Mouse (Mus musculus): ENCODE results near the gene Evc2.

Evc2 gene

DNA sequence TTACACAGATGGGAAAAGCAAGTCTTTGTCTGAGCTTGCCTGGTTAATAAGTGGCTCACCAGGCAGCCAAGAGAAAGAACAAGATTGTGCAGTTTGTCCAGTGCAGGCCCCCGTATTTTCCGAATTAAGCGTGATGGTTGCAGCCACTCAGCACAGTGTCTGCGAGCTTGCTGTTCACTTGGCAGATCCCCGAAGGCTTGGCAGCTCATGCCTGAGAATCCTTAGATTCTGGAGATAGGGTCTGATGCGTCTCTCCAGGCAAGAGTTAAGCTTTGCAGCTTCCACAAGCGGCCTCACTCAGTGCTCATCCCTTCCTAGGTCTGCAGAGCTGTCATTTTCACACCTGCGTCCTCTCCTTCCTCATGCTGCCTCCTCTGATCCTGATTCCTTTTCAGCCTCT, 30.5 kb downstream of the Evc2 start:
- no peak for DNase-seq (ENCODE audit: low read depth)

DNA sequence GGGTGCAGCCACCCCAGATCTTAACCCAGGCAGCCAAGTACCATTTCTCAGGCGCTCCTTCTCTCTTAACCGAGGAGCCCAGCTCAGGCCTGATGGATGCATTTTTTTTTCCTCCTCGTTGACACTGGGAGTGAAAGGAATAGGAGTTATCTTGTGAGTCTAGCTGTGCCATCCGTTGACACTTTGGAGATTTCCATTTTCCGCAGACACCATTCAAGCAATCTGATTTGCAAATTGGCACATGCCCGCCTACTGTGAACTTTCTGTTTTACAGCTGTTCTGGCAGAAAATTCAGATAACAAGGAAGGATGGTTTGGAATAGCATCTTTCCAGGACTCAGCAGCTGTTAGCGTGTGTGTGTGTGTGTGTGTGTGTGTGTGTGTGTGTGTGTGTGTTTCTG, 39.1 kb downstream of the Evc2 start:
- DNase-seq (ENCODE audit: low read depth), result no peak

DNA sequence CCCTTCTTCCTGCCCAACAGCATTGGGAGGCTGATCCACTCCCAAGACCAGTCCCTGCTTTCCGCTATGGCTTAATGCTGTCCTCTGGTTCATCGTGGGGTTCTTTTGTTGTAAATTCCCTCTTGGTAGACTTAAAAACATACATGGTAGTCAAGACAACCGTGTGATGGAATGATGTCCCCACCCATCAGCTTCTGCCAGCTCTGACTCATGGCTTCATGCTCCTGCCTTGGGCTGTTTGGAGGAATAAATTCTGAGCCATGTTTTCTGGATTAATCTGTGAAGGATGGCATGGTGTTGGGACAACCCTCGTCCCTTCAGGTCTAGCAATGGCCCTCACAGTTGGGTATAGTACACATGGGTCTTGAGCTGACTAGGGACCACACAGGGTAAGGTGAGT, 42.3 kb downstream of the Evc2 start:
- no peak for DNase-seq (ENCODE audit: low read depth)

DNA sequence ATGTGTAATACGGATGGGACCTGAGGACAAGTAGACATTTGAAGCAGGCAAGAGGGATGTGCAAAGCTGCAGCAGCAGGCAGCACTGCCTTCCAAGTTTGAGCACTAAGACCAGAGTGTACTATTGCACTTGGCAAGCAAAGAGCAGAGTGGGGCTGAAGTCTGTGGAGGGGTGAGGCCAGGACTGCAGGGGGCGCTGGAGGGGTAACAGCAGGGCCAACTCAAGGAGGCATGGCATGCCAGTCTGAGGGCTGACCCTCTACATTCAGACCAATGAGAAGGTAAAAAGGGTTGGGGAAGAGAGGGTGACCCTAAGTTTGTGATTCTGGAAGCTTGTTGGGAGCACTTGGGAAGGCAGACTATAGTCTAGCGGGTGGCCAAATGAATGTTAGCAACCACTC, 45.3 kb downstream of the Evc2 start:
- DNase-seq (ENCODE audit: low read depth), result no peak

DNA sequence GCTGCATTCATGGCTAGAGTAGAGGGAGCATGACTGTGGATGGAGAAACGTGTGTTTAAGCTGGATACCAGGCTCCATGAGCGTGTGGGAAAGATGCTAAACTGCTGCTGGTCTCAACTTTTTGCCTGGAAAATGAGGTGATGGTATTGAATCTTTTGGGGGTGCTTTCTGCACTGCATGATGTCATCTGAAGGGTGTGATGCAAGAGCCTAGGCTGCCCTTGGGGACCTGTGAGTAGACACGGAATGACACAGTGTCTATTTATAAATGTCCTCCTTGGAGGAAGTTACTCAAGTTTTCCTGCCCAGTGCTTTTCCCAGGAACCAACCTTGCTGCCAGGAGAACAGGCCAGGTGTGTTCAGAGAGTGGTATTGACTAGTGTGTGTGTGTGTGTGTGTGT, 50.3 kb downstream of the Evc2 start:
- DNase-seq (ENCODE audit: low read depth), result no peak

DNA sequence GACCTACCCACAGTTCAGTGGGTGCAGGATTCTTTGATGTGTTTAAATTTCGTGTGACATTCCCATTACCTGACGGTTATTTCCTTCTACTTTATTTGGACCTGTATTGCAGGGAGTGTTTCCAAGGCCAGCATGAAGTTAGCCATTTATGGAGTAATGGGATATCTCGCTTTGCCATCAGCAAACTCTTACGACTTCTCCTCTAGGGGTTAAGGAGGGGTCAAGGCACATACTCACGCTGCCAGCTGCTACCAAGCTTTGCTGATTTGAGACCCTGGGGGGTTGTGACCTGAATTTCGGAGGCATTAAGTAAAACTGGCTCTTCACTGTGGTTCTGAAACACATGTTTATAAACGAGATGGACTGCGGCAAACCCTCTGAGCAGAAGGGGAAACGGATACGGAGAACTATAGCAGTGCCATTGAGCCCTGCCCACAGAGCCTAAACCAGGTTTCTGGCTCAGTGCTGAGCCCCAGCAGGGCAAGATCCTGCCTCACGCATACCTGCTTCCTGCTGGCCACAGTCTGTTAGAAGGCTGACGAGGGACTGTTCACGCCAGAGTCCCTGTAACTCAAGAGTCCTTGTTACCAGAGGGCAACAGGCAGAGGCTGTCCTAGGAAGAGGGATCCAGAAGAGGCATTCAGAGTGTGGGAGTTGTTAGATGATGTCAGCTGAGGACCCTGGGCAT, 51.7 kb downstream of the Evc2 start:
- DNase-seq (ENCODE audit: low read depth), result no peak

DNA sequence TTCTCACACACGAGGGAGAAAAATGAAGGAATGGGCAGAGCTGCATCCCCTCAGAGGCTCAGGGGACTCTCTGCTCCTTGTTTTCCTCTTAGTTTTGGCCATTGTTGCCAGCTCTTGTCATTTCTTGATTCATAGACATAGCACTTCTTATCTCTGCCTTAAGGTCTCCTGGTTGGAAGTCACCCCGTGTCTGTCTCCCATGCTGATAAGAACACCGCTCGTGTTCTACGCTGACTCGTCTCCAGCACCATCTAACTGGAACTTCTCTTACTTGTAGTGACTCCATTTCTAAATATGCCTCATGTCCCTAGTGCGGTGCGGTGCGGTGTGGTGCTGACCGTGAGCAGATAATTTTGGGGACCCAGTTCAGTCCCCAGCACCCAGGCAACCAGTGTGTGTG, 52.6 kb downstream of the Evc2 start:
- no peak for DNase-seq (ENCODE audit: low read depth)

DNA sequence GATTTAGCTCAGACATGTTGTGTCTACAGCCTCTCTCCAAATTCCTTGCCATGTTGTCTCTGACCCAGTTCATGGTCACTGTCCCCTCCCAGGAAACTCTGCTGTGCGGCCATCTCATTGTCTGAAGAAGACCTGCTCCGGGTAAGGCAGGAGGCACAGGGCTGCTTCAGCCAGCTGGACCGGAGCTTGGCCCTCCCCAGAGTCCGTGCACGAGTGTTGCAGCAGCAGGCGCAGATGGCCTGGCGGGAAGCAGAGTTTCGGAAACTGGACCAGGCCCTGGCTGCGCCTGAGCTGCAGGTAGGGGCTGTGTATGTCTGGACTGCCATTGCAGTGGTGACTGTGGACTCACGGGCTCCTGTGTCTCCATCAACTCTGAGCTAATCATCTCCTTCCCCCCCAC, 53.6 kb downstream of the Evc2 start:
- no peak for DNase-seq (ENCODE audit: low read depth)

DNA sequence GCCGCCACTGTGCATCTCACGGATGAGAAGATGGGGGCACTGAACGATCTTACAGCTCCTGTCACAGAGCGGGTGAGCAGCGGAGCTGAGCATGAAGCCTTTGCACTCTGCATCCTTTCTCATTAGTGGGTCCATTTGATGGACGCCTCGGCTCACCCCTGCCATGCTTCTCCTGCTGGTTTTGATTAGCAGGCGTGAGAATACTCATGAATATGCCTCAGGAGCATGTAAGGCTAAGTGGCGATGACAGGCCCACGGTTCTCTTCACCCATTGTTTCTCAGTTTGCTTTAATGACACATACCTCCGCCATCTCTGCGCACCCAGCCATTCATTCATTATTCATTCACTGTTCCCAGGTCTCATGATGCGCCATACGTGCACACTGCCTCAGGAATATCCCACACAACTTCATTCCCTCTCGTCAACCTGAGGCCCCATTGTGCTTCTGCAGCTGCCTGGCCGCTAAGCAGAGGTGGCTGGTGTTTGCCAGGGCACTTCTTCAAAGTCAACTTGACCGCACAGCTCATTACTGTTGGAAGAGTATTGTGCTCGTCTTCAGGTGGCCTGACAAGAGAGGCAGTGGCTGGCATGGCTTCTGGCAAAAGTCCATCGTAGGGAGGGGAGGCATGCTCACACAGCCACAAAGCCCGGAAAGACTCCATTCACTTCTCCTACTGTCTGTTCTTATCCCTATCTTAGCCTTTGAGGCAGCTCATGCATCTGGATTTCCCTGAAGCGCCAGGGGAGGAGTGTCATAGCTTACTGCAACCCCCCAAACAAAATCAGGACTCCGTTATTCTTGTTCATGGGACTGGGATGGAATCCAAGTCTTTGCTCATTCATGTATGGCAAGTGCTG, 57.1 kb downstream of the Evc2 start:
- DNase-seq (ENCODE audit: low read depth), result no peak

DNA sequence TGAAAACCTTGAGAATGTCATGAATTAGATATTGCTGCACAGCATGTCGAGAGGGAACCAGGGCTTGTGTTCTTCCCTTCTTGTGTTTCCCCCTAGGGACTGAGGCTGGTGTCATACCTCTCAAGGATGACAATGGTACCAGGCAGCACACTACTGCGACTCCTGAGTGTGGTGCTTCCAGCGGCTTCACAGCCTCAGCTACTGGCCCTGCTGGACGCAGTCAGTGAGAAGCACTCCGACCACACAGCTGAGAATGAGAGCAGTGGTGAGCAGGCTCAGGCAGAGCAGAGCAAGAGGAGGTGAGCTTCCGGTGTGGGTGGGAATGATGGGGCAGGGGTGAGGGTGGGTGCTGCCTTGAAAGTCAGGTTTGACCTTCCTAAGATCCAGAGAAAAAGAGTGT, 80.7 kb downstream of the Evc2 start:
- no peak for DNase-seq (ENCODE audit: low read depth)

DNA sequence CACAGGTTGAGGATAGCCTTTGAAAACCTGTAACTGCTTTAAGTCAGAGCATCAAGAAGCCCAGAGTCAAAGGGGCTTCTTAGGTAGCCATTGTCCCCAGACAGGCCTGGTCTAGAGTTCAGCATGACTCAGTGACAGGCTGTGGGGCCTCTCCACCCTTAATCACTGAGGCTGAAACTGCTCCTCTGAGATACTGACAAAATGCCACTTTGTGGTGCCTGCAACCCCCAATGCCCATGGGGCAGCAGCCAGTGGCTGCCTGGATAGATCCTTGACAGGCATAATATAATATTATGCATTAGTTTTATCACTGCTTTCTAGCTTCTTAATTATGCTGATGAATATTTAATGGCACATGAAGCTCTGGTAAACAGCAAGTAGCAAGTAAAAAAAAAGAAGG, 88.9 kb downstream of the Evc2 start:
- DNase-seq (ENCODE audit: low read depth), result no peak

DNA sequence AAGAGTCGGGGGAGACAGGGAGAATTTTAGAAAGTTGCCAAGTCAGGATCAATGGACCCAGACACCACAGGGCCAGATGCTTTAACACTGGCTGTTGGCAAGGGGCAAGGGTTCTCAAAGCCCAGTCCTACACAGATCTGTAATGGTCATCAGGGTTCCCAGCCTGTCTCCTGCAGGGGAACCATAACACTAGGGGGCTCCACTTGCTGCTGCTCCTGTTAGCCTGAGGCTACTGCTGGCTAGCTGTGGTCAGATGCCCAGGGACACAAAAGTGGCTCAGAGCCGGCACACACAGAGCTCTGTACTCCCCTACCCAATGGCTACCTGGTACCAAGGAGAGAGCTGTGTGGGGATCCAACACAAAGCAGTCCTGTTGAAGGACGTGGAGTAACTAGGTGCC, 97.1 kb downstream of the Evc2 start:
- no peak for DNase-seq (ENCODE audit: low read depth)

DNA sequence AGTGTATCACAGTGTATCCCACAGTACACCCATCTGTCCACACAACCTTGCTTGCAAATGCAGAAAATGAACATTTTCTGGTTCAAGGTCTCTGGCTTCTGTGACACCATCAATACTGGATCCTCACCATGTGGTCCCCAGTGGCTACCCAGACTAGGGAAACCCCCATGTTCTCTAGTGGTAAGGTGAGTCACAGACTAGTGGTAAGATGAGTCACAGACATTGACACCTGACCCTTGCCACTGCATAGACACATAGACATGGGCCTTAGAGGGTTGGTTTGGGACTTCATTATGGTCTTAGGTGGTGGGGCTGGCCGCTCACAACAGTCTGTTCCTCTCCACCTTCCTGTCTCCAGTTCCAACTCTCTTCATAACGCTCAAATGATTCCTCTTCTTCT, 104.5 kb downstream of the Evc2 start:
- DNase-seq (ENCODE audit: low read depth), result peak; percentile 5

DNA sequence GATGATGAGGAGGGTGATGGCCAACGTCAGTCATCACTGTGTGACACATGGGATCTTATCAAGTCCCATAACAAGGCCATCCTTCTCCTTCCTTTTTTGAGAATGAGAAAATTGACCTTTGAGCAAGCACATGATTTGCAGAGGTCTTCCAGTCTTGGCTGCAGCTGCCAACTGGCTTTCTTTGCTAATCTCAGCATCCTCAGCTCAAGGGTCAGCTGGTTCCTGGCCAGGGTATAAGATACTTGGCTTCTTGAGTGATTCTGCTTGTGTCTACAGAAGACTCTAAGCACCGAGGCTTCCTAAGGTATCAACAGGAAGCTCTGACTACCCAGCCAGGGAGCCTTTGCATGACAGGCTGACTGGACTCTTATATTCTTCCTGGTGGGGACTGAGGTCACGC, 109.2 kb downstream of the Evc2 start:
- no peak for DNase-seq (ENCODE audit: low read depth)

DNA sequence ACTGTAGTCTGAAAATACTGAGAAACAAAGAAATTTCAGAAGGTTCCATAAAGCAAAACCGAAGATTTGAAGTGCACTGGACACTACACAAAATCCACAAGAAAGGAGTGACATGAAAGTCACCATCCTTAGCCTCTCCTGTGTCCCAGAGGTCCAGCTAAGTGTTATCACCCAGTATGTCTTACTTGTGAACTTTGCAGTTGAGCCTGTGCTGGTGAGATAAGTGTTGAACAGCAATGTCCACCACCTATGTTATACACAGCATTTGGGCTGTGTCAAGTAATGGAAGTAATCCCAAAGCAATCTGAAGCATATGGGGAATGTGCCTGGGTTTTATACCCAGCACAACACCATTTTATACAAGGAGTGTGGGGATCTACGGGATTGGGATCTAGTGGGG, 118.3 kb downstream of the Evc2 start:
- no peak for DNase-seq (ENCODE audit: low read depth)

DNA sequence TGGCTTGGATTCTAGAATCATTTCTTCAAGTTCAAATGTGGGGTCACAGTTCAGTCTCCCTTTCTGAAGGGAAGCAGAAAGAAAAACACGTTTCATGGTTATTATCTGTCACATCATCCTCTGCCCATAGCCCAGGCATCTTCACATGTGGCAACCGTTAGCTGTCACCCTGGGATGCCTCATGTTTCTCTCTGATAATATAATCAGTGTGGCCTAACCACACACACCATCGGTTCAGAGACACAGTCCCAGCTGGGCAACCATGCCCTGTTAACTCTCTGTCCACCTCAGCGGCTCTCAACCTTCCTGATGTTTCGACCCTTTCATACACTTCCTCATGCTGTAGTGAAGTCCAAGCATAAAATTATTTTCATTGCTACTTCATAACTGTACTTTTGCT, 118.9 kb downstream of the Evc2 start:
- no peak for DNase-seq (ENCODE audit: low read depth)

DNA sequence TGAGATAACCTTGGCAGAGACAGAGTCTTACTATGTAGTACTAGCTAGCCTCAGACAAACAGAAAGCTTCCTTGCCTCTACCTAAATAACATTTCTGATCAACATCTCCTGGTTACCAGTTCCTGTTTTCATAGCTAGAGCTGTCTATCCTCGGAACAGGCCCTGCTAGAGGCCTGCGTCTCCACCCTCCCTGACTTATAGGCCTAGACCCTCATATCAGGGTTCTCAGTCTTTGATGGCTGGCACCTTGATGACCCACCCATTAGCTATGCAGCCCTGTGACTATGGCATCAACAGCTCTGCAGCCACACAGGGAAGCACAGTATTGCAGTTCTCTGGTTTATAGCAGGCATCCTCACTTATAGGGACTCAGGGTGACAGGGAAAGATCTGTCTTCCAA, 119.5 kb downstream of the Evc2 start:
- DNase-seq (ENCODE audit: low read depth), result no peak

DNA sequence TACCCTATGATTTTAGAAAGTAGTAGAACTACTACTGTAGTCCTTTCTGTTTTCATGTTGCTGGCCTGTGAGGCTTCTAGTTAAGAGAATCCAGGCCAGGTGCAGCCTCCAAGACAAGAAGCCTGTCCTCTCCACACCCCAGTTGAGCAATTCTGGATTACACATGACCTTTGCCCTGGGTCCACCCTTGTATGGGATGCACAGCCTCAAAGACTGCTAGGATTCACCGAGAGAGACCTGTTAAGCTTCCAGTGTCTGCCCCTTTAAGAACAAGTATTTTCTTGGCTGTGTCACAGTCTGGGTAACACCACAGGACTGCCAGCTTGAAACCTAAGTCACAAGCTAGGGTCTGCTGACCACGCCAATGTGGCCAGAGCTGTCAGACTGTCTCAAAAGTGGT, 119.9 kb downstream of the Evc2 start:
- no peak for DNase-seq (ENCODE audit: low read depth)

DNA sequence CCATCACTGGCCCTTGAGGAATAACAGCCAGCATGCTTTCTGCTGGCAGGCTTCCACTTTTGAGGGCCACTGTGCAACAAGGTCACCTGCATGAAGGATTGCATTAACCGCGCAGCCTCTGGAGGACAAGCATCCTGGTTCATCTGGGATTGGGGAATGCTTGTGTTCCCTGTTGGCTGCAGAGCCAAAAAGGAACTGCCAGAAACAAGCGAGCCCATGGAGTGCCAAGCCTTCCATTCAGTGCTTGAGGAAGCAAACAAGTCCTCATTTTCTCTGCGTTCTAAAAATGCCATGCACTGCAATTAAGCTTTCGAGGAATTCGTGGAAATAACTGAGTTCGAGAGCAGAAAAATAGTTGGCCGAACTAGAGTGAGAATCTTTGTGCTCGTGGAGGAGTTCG, 127.2 kb downstream of the Evc2 start:
- DNase-seq (ENCODE audit: low read depth), result no peak

DNA sequence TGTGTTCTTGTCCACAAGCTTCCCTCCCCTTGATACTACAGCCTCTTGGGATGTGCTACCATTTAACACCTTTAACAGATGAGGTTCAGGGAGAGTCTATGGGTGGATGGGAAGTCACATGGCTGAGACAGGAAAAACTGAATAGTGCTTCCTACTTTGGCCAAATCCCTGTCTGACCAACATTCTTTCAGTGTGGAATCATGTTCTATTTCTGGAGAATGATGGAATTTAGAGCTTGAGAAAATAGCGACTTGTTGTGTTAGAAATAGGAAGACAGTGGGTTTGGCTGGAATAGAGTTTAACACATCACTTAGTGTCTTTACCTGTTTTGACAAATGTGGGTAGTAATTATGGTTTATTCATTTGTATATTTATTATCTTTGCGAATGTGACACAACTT, 129.3 kb downstream of the Evc2 start:
- no peak for DNase-seq (ENCODE audit: low read depth)

DNA sequence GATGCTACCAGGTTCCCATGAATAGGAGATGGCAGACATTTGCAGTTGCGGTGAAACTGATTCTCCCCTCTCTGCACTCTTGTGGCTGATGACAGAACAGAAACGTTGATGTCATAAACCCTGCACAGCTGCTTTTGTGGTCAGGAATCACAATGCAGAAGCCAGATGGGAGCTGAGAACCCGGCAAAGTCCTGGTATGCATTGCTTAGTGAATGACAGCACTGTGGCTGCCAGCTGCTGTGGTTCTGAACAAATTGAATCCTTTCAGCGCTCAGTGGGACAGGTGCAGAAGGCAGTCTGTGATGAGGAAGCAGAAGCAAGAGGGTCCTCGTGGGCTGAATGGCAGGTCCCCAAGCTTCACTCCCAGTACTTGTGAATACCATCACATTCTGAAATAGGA, 130.7 kb downstream of the Evc2 start:
- no peak for DNase-seq (ENCODE audit: low read depth)

DNA sequence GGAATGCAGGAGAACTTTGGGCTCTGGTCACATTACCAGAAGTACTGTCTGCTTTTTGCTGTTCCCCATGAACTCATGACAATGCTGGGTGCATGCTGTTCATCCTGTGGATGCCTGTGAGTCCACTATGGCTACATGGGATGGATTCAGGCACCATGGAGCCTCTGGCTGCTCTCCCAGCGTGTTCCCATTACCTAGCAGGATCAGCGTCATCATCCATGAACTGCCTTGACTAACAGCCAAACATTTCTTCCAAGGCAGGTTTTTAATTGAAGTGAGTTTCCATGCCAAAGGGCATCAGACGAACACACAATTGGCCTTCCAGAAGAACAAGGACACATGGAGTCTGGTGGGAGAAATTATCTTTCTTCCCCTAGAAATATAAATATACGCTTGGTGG, 133.3 kb downstream of the Evc2 start:
- no peak for DNase-seq (ENCODE audit: low read depth)

DNA sequence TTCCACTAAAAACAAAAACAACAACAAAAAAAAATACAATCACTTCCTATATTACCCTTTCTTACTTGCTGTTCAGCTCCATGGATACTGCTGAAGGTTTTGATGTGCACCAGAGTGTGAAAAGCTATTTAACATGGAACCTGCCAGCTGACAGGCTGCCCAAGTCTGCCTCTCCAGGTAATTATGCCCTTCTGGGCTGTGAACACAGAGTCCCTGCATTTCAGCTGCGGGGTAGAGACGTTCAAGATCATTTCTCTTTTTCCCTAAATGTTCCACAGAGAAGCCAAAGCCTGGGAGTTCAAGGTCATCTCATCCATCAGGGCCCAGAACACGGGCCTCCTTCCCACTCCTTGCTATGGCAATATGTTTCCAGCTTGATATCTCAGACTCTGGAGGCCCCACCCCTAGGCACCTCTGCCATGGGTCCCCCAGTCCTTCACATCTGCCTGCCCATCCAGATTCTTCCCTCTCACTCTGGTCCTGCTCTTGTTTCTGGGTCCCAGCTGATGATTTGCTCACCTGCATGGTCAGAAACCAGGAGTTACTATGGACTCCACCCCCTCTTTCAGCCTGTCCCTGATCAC, 133.8 kb downstream of the Evc2 start:
- no peak for DNase-seq (ENCODE audit: low read depth)

Data from 416B (cell line).